Mouse (Mus musculus): ENCODE results near the gene Cpox.
A peak's percentile ranks its signal among the peaks of the same experiment; 100 is the strongest.

The Cpox gene

DNA sequence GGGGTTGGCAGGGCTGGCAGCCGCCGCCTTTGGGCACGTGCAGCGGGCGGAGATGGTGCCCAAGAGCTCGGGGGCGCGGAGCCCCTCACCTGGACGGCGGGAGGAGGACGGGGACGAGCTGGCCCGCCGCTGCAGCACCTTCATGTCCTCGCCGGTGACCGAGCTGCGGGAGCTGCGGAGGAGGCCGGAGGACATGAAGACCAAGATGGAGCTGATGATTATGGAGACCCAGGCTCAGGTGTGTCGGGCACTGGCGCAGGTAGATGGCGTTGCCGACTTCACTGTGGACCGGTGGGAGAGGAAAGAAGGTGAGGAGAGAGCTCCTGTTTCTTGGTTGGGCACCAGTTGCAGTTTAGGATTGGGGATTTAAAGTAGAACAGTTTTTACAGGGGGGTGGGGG lies 551 bp downstream of the Cpox start:
- no peak for DNase-seq

DNA sequence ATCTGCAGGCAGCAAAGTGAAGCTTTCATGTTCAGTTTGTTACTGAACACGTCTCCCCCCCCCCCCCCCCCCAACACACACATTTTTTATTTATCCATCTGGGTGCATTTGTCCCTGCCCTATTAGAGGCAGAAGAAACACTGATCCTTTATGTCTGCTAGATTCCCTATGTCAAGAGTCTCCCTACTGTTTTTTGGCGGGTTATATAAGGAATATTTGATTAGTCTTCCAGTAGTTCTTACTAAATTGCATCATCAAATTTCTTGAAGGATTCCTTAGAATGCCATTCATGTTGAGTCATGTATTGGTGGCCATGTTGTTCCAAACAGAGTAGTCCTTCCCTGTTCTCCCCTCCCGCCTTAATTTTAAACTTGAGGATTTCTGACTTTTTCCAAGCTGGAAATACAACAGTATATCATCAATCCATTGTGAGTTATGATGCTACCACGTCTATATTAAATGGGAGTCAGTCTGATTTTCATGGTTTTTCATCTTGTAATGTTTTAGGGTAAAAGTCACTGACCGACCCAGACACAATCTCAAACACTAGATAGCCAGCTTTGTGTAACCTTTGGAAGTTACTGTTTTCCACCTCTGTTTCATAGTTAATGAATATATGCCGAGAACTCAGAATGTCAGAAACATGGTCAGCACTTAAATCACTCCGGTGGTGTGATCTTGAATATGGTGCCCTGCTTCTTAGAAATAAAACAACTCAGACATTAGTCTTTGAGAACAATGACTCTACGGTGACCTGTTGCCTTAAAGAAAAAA lies 1.3 kb downstream of the Cpox start:
- DNase-seq, result no peak

DNA sequence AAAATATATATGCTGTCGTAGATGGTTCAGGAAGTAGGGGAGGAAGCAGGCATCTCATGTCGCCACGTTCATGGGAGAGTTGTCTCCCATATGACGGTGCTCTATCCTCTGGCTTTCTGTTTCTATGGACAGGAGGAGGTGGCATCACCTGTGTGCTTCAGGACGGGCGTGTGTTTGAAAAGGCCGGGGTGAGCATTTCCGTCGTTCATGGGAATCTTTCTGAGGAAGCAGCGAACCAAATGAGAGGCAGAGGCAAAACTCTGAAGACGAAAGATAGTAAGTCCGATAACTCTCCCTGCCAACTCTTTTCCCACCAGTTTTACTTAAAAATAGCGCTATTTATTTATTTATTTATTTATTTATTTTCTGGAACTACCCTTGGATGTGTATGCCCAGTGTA lies 2.3 kb downstream of the Cpox start:
- DNase-seq, result no peak

DNA sequence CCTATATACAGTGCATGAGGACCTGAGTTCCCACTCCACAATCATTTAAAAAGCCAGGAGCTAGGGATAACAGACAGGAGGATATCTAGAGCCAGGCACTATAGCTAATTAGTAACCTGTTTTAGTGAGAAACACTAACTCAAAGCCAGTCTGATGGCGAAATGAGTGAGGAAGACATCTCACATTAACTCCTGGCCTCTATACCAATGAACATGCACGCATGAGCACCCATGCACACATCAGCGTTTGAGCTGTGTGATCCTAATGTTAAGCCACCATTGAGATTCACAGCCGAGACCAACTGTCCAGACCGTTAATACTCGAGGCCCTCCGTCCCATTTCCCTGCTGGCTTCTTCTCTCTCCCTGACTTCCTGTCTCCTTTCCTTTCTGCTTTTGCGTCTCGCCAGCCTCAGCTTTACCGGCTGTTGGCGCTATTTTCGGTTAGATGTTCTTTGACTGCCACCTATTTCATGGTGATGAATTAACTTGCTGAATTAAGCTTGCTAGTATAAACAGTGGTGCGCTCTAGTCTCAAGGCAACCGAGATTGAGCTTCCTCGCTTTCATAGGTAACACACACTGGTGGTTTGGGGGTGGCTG lies 3.8 kb downstream of the Cpox start:
- no peak for DNase-seq

DNA sequence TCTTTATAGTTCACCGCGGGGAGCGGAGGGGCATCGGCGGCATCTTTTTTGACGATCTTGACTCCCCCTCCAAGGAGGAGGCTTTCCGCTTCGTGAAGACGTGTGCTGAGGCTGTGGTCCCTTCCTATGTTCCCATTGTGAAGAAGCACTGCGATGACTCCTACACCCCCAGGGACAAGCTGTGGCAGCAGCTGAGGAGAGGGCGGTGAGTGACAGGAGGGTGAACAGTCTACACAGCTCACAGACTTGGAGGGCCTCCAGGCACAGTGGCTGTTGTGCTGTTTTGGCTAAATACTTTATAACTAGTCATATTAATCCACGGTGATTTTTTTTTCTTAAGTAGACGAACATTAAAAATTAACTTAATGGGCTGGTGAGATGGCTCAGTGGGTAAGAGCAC lies 5.2 kb downstream of the Cpox start:
- DNase-seq, result no peak

DNA sequence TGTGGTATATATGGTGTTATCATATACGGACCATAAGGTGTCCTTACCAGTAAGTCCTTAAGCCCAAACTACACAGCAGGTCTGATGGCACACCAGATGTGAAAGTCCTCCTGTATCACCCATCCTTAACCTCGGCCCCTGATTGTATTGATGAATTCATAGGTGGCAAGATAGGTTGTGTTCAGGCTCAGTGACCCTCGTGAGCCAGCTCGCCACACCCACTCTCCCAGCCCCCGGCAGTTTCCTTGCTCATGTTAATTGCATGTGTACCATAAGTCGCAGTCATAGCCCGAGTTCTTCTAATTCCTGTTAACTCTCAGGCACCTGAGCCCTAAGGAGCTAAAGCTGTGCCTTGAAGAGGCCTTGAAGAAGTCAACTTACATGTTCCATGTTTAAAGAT lies 6.1 kb downstream of the Cpox start:
- no peak for DNase-seq

DNA sequence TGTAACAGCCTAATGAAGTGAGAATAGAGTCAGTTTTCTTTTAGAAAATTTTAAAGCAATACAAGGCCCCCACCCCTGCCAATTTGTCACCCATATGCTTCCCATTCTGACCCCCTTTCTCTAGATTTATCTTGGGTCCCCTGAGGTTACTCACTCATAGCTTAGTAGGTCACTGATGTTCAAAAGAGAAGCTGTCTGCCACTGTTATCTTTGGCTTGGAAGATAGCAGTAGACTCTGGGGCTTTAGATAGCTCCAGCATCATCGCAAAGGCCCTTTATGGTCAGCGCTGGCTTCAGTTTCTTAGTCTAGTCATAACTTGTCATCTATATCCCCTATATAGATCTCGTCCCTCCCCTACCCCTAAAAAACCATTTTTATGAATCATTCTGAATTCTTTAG lies 6.5 kb downstream of the Cpox start:
- DNase-seq, result no peak

DNA sequence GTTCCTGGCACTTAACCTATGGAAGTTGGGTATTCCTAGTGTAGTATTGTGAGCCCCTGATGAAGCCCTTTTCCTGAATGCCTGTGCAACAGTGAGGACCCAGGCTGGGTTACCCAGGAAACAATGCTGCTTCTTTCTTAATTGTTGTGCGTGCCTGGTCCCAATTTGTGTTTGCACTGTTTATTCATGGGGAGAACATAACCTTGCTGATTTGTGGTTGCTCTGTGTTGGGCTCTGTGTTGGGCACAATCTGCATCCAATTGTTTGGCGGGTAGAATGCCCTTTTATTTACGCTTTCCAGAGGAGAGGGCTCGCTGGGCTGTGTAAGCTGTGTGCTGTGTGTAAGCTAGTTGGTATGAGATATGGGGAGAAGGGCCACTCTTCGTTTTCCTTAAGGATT lies 7.4 kb downstream of the Cpox start:
- DNase-seq, result no peak

DNA sequence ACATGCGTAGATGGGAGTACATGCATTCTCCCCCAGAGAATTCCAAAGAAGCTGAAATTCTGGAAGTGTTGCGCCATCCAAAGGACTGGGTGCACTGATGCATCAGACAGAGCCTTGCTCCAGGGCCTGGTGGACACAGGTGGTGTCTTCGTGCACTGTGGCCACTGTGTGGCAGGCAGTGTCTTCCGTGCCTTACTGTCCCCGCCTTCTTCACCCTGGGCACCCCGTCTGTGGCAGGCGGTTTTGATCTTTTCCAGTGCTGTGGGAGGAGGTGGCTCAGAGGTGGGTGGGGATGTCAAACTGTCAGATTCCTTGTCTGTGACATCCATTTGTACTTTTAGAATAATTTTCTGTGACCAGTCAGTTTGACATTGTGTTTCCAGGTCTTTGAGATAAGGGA lies 8.6 kb downstream of the Cpox start:
- DNase-seq, result peak; percentile 9

DNA sequence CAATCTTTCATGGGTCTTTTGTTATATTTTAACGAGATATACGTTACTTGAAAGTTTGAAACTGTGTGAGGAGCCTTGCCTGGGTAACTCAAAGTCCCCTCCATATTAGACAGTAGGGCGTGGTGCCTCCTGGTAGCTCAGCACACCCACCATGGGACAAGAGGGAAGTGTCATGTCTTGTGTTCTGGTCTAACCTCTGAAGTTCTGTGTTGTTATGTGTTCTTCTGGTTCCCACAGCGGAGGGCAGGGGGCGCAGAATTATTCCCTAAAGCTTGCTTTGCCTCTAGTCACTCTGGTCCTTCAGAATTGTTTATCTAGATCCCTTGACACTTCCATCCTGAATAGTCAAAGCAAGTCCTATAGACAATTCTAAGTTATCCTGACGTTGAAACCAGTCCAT lies 12.0 kb downstream of the Cpox start:
- DNase-seq, result no peak

DNA sequence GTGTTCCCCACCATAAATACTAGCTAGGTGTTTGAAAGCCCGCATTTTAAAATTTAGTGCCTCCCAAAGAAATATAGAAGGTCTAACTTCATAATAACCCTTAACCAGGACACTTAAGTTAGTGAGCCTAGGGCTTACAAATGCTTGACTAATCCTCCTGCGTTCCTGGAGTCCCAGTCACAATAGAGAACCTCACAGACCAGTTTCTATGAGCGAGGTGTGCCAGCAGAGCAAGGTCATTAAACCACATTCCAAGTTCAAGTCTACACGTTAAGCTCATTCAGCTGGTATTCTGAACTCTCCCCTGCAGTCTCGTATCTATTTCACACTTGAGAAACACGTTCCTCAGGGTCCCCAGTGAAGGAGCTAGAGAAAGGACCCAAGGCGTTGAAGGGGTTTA lies 12.8 kb downstream of the Cpox start:
- no peak for DNase-seq

DNA sequence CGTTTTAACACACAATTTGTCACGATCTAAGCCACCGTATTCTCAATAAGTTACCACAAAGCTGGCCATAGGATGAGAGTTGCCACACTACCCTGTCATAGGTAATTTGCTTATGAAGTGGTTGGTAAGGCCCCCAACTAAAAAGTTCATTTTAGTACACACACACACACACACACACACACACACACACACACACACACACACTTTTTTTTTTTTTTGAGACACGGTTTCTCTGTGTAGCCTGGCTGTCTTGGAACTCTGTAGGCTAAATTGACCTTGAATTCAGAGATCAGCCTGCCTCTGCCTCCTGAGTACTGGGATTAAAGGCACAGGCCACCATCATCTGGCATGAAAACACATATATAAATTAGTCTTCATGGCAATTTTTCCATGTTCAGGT lies 13.8 kb downstream of the Cpox start:
- no peak for DNase-seq

DNA sequence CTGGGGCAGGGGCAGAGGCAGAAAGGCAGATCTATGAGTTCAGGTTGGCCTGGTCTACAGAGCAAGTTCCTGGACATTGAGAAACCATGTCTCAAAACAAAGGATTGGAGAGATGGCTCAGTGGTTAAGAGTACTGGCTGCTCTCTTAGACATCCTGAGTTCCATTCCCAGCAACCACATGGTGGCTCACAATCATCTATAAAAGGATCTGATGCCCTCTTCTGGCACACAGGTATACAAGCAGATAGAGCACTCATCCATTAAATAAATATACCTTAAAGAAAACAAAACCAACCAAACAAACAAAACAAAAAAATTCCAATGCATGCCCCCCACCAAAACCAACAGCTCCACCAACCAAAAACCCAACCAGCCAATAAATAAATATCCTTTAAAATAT lies 14.4 kb downstream of the Cpox start:
- DNase-seq, result no peak

DNA sequence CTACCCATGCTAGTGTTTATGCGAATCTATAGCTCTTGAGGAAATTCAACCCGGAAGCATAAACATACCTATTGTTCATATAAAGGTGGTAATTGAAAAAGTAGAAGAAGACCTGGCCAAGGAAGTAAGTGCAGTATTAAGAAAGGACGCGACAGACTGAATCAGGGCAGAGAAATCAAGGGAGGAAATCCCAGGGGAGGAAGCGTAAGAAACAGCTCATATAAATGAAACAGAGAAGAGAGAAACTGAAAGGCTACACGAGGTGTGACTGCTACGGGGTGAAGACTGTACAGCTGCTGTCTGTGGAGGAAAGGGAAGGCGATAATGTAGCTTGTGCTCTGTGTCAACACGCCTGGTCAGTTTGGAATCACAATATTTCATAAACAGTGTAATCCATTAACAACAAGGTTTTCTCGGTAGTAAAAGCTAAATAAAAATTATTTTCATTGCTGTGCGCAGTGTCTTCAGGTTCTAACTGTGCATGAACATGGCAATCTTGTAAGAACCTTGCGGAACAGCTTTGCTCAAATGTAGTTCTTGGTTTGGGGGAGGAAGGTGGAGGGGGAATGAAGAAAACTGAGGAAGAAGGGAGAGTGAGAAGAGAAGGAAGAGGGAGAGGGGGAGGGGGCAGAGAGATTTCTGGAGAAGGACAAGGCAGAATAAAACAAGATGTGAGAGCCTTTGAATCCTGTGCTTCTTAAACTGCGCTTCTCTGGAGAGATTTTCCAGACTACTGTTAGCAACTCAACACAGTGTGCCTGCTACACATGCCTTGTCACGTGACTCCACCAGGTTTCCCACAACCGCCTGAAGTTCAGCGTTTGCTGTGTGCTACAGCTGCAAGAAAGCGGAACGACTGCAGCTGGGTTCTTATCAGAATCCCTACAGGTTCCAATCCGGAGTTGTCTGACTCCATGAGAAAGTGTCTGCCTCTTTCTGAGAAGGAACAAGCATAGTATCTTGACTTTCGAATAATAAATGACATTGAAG lies 15.8 kb downstream of the Cpox start:
- DNase-seq, result peak; percentile 20

DNA sequence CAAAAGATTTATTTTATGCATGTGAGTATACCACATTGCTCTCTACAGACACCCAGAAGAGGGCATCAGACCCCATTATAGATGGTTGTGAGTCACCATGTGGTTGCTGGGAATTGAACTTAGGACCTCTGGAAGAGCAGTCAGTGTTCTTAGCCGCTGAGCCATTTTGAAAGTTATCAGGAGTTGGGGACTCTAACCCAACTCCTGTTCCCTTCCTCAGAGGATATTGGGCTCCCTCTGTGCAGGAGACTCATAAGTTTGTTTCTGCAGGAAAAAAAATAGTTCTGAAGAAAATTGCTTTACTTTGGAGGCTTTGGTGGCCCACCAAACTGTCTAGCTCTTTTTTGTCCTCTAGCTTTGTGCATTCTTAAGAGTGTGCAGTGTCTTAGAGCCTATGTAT lies 18.4 kb downstream of the Cpox start:
- DNase-seq, result no peak

DNA sequence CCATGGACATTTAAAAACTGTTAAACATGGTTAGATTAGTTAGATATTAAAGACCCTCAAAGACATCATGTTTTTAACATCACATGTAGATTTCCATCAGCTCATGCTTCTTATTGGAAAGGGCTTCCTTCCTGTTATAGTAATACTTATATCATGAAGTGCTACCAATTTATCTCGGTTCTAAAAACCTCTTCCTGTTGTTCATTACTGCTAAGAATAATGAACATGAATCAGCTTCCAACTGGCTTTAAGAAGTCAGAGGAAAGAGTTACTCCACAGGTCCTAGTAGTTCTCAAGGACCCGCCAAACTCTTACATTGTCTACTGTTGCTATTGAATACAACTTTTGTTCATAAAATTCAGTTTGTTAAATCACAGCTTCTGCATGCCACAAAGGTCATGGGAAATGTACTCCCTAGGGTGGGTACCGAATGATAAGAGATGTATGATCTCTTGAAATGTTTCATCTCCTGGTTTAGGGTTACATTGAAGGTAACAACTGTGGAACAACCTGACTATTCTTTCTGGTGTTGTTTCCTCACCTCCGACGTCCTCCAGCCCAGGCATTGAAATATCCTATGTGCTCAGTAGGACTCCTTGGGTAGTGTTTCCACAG lies 19.6 kb downstream of the Cpox start:
- DNase-seq, result no peak

DNA sequence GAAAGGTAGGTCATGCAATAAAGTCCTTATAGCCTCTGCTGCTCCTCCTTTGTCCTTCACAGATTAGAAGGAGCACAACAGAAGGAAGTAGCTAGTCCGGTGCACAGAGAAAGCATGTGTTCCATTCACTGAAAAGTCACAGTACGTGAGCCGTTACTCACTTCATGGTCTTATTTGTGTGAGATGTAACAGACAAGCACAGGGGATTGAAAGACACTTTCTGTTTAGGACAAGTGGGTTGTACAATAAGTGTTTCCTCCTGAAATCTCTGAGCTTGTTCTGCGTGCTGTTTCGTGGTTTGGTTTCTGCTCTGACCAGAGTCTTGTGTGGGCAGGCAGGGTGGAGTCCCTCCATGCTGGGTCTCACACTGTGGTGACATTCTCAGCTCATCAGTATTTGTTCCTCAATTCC lies 20.2 kb downstream of the Cpox start:
- DNase-seq, result no peak

DNA sequence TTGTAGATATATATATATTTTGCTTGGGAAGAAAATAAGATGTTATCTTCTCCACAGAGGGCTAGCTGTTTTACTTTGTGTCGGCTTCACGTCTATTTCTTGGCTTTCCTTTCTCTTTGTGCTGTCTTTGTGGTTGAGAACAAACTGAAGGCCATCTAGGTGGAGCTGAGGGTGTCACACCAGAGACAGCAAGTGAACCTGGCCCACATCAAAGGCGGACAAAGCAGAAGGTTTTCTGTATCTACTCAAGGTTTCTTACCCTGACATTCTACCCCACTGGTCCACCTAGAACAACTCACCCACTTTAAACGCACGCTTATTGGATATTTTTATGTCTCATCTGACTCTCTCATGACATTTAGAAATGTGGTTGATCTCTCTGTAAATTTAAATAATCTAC lies 24.0 kb downstream of the Cpox start:
- DNase-seq, result no peak

DNA sequence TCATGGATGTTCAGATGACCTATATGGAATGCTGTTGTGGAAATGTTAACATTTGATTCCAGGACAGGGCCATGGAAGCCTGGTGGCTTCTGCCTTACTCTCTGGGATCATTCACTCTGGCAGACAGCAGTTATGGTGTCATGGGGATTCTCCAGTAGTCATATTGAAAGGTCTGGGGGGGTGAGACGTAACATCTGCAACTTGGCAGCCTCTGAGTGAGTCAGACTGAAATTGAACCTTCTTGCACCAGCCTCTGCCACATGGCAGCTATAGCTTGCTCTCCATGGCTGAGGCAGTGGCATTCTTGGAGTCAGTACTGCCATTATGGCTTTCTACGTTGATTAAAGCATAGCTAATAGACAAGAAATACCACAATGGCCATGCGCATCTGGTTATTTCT lies 26.7 kb downstream of the Cpox start:
- no peak for DNase-seq

DNA sequence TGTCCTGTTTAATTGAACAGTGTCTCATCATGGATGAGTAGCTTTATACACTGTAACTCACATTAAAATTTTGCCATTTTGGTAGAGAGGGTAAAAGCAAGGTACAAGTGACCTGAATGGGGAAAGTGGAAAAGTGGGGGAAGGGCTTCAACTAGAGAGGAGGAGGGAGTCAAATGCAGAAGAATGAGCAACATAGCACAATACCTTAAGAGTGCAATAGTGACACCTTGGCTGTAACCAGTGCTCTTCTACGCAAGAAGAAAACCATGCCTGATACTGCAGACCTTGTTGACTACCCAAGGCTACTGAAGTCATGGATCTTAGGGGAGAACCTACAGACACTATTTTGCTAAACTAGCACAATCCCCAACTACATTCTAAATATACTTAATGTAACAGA lies 27.2 kb downstream of the Cpox start:
- DNase-seq, result no peak

DNA sequence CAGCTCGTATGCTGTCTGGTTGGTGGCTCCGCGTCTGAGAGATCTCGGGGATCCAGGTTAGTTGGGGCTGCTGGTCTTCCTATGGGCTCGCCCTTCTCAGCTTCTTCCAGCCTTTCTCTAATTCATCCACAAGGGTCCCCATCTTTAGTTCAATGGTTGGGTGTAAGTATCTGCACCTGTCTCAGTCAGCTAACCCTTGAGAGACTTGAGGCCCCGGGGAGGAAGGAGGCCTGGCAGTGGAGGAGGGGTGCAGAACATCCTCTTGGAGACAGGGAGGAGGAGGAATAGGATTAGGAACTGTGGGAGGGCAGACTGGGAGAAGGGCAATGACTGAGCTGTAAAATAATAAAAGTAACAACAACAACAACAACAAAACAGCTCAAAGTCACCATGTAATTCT lies 30.1 kb downstream of the Cpox start:
- no peak for DNase-seq

DNA sequence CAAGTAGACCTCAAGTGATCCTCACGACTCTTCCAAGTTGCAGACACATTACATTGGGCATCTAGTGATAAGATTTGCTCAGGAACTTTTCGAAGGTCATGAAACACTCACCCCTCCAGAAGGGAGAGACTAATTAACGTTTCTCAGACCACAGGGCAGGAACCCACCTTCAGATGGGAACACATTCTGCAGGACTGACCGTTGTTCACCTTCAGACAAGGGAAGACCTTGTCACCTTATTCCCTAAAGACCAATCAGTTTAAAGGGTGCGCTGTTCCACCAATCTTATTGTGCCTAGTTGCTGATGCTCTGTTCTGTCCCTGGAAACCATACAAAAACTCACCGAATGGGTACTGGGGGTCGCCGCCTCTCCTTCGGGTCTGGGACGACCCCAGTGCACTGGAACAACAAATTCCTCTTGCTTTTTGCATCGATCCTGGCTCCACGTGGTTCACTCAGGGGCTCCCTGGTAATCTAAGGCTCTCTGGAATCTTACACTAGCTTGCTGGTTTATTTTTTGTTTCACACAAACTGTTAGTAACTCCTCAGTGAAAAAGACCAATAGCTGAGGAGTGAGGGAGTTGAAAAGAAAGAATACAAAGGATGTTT lies 30.8 kb downstream of the Cpox start:
- no peak for DNase-seq

DNA sequence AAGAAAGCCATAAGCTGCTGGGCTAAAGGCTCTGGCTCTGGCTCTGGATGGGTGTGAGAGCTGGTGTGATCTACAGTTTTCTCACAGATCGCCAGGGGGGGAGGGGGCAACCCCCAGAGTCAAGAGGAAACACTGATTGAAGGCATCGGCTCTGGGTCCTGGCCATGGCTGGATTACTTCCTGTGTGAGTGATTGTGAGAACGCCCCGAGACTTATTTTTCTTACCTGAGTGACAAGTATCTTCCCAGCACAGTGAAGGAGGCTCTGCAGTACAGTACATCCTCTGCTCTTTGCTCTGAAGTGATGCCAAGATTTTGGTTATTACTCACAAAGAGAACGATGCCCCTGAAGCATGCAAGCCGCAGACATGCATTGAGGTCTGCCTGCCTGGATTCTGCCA lies 31.7 kb downstream of the Cpox start:
- DNase-seq, result no peak

Data from thymus, postnatal 4 days (tissue).